Mouse (Mus musculus) E14TG2a.4 (cell line): ENCODE measurements around the gene Vwa1.

Source experiments
- CTCF ChIP-seq: conservative IDR thresholded peaks from 2 replicates; pipeline ENCODE4 v1.5.1; 2014; ENCODE audit warnings: low read length
- POU5F1 ChIP-seq: IDR thresholded peaks from 2 replicates; pipeline ENCODE4 v1.6.1; 2014; ENCODE audit warnings: low read length, borderline replicate concordance

GRCm38 (mm10) chr4:155772786-155773185 is 1.7 kb downstream of the Vwa1 start:
- no peak for TF ChIP-seq CTCF
- no peak for TF ChIP-seq POU5F1
